Mouse (Mus musculus) brain, embryonic 14.5 days (tissue): ENCODE measurements around the gene Ppt2.

Experiments used
- CTCF ChIP-seq: fragments of 200-500 bp; IDR thresholded peaks from 2 replicates; pipeline ENCODE4 v1.5.1; 2012; ENCODE audit warnings: inconsistent platforms, mild to moderate bottlenecking, moderate library complexity, borderline replicate concordance; ENCODE audit not compliant: insufficient read depth, insufficient read length; ENCODE audit errors: extremely low read depth
- POLR2A ChIP-seq: fragments of 200-500 bp; IDR thresholded peaks from 2 replicates; pipeline ENCODE4 v1.6.1; 2012; ENCODE audit warnings: mild to moderate bottlenecking, inconsistent platforms, borderline replicate concordance; ENCODE audit not compliant: poor library complexity, insufficient read depth, insufficient read length, severe bottlenecking; ENCODE audit errors: extremely low read depth

DNA sequence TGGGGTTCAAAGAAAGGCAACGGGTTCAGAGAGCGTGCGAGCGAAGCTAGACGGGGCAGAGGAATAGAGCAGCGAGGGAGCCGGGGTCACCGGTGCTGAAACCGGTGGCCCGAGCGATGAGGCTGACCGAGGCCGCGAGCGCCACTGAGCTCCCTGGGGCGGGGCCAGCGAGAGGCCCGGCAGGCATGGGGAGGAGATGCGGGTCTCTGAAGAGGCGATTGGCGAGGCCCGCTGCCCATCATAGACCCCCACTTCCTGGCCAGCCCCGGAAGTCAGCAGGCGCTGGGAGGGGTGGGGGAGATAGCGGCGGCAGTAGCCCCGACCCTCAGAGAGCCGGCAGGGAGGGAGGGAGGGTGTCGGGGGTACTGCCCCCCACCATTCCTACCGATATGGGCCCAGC lies 22.7 kb downstream of the Ppt2 start:
- peak; percentile 85 for TF ChIP-seq POLR2A
- TF ChIP-seq CTCF, result no peak
